Mouse (Mus musculus): Measurements from ENCODE around the gene Cdkl3. TPM values are rescaled to one million over a fixed set of nuclear protein-coding genes. Genes with fewer than 3 reads are reported as not detected.

The Cdkl3 gene
- total RNA-seq, 2 experiments from 2014 or later, result 7.9 to 10.2 TPM

GRCm38 (mm10) chr11:52005586-52005985 lies 1.6 kb downstream of the Cdkl3 start:
- intact Hi-C loops (cut with DNase I), result no loop called here
- no peak for DNase-seq

GRCm38 (mm10) chr11:52011011-52011410 lies 7.0 kb downstream of the Cdkl3 start:
- no peak for DNase-seq
- intact Hi-C loops (cut with DNase I), result no loop called here

- no peak for DNase-seq
- intact Hi-C loops (cut with DNase I), result no loop called here
These were observed 7.5 kb downstream of the Cdkl3 start for GRCm38 (mm10) chr11:52011541-52011940.

GRCm38 (mm10) chr11:52018217-52018616 lies 14.2 kb downstream of the Cdkl3 start:
- intact Hi-C loops (cut with DNase I), result no loop called here
- no peak for DNase-seq

- DNase-seq, result no peak
These were observed 28.3 kb downstream of the Cdkl3 start for GRCm38 (mm10) chr11:52032356-52032755.

GRCm38 (mm10) chr11:52033953-52034352 lies 29.9 kb downstream of the Cdkl3 start:
- intact Hi-C loops (cut with DNase I), result loop anchor here (10.0 kb wide), 1 partner anchor 291 kb away; no protein-coding TSS in a partner anchor
- DNase-seq, result peak; percentile 40 to 45

More at GRCm38 (mm10) chr11:52032356-52032755, 28.3 kb downstream of the Cdkl3 start:
- intact Hi-C loops (cut with DNase I), result loop anchor here (10.0 kb wide), 1 partner anchor 292 kb away; no protein-coding TSS in a partner anchor

GRCm38 (mm10) chr11:52035905-52036304 lies 31.9 kb downstream of the Cdkl3 start:
- DNase-seq, result no peak
- intact Hi-C loops (cut with DNase I), result loop anchor here (10.0 kb wide), 1 partner anchor 289 kb away; no protein-coding TSS in a partner anchor

- DNase-seq, result no peak
- intact Hi-C loops (cut with DNase I), result loop anchor here (10.0 kb wide), 1 partner anchor 287 kb away; no protein-coding TSS in a partner anchor
These were observed 33.6 kb downstream of the Cdkl3 start for GRCm38 (mm10) chr11:52037659-52038058.

- no peak for DNase-seq
- intact Hi-C loops (cut with DNase I), result loop anchor here (1.0 kb wide), 1 partner anchor 177 kb away; no protein-coding TSS in a partner anchor
These were observed 39.2 kb downstream of the Cdkl3 start for GRCm38 (mm10) chr11:52043224-52043623.

- DNase-seq, result no peak
- intact Hi-C loops (cut with DNase I), result no loop called here
These were observed 40.1 kb downstream of the Cdkl3 start for GRCm38 (mm10) chr11:52044156-52044555.

GRCm38 (mm10) chr11:52046446-52047165 lies 42.6 kb downstream of the Cdkl3 start:
- no peak for DNase-seq
- intact Hi-C loops (cut with DNase I), result no loop called here

- DNase-seq, result peak in 1 of 2 experiments; percentile 44
These were observed 49.4 kb downstream of the Cdkl3 start for GRCm38 (mm10) chr11:52053371-52053770.

GRCm38 (mm10) chr11:52054728-52055127 lies 50.7 kb downstream of the Cdkl3 start:
- intact Hi-C loops (cut with DNase I), result no loop called here
- no peak for DNase-seq

More at GRCm38 (mm10) chr11:52053371-52053770, 49.4 kb downstream of the Cdkl3 start:
- intact Hi-C loops (cut with DNase I), result no loop called here

GRCm38 (mm10) chr11:52056198-52056597 lies 52.2 kb downstream of the Cdkl3 start:
- no peak for DNase-seq
- intact Hi-C loops (cut with DNase I), result no loop called here

- DNase-seq, result no peak
- intact Hi-C loops (cut with DNase I), result no loop called here
These were observed 55.0 kb downstream of the Cdkl3 start for GRCm38 (mm10) chr11:52059001-52059400.

- DNase-seq, result no peak
- intact Hi-C loops (cut with DNase I), result no loop called here
These were observed 56.3 kb downstream of the Cdkl3 start for GRCm38 (mm10) chr11:52060315-52060714.

GRCm38 (mm10) chr11:52062406-52062805 lies 58.4 kb downstream of the Cdkl3 start:
- intact Hi-C loops (cut with DNase I), result no loop called here
- DNase-seq, result no peak

- intact Hi-C loops (cut with DNase I), result no loop called here
- peak in 1 of 2 experiments; percentile 34 for DNase-seq
These were observed 60.4 kb downstream of the Cdkl3 start for GRCm38 (mm10) chr11:52064398-52064797.

GRCm38 (mm10) chr11:52065841-52066240 lies 61.8 kb downstream of the Cdkl3 start:
- intact Hi-C loops (cut with DNase I), result no loop called here
- DNase-seq, result no peak

- intact Hi-C loops (cut with DNase I), result no loop called here
- DNase-seq, result no peak
These were observed 67.7 kb downstream of the Cdkl3 start for GRCm38 (mm10) chr11:52071768-52072167.

GRCm38 (mm10) chr11:52073528-52074170 lies 69.6 kb downstream of the Cdkl3 start:
- DNase-seq, result no peak

More at GRCm38 (mm10) chr11:52073528-52074170, 69.6 kb downstream of the Cdkl3 start:
- intact Hi-C loops (cut with DNase I), result no loop called here
